Mouse (Mus musculus) v-Abl transformed pro-B cells (cell line): ENCODE data around the gene Dnmt3c.
"Not testable (repeated sequence)": the region's sequence is repeated elsewhere in the genome, so short reads cannot be mapped to it uniquely, and the experiment has no call there.

Experiments
- in situ Hi-C, 2 experiments: fragments of 400-800 bp; cut with MboI; formaldehyde crosslinking; loops; one replicate each; pipeline ENCODE4 v1.15.1; 2025; ENCODE audit not compliant: unreplicated experiment in 2 of 2

Gene Dnmt3c

GRCm38 (mm10) chr2:153696352-153696751 lies at the start of gene Dnmt3c:
Gene Dnmt3c, plus strand, starts transcription at chr2:153696652.
- in situ Hi-C loops: loop anchor here in 1 of 2 experiments (10.0 kb wide), 1 partner anchor 222 kb away; no protein-coding TSS in a partner anchor

GRCm38 (mm10) chr2:153648773-153649297 lies 47.6 kb upstream of the Dnmt3c start:
- in situ Hi-C loops: no loop called here

- in situ Hi-C loops: no loop called here
Measured at GRCm38 (mm10) chr2:153649298-153650013, 47.0 kb upstream of the Dnmt3c start, which contains the start of gene Dnmt3b. Gene Dnmt3b, plus strand, starts transcription at chr2:153649450.

GRCm38 (mm10) chr2:153650014-153650687 lies 46.3 kb upstream of the Dnmt3c start:
- in situ Hi-C loops: no loop called here

- in situ Hi-C loops: no loop called here
Measured at GRCm38 (mm10) chr2:153651681-153652080, 44.8 kb upstream of the Dnmt3c start.

GRCm38 (mm10) chr2:153657659-153658058 lies 38.8 kb upstream of the Dnmt3c start:
- in situ Hi-C loops: not testable (repeated sequence)

GRCm38 (mm10) chr2:153660616-153661015 lies 35.8 kb upstream of the Dnmt3c start:
- in situ Hi-C loops: loop anchor here in 1 of 2 experiments (10.0 kb wide), 1 partner anchor 264 kb away; no protein-coding TSS in a partner anchor

GRCm38 (mm10) chr2:153665401-153665800 lies 31.1 kb upstream of the Dnmt3c start:
- in situ Hi-C loops: loop anchor here (5.0 to 10.0 kb wide), 2 partner anchors 259 to 267 kb away; no protein-coding TSS in a partner anchor

GRCm38 (mm10) chr2:153668754-153669376 lies 27.6 kb upstream of the Dnmt3c start:
- in situ Hi-C loops: loop anchor here (5.0 to 10.0 kb wide), 2 partner anchors 256 to 263 kb away; no protein-coding TSS in a partner anchor

GRCm38 (mm10) chr2:153670111-153670510 lies 26.3 kb upstream of the Dnmt3c start:
- in situ Hi-C loops: no loop called here

- in situ Hi-C loops: no loop called here
Measured at GRCm38 (mm10) chr2:153672619-153673018, 23.8 kb upstream of the Dnmt3c start.

GRCm38 (mm10) chr2:153675364-153675763 lies 21.1 kb upstream of the Dnmt3c start:
- in situ Hi-C loops: not testable (repeated sequence)

GRCm38 (mm10) chr2:153676944-153677343 lies 19.5 kb upstream of the Dnmt3c start:
- in situ Hi-C loops: no loop called here

- in situ Hi-C loops: no loop called here
Measured at GRCm38 (mm10) chr2:153677550-153677949, 18.9 kb upstream of the Dnmt3c start.

- in situ Hi-C loops: no loop called here
Measured at GRCm38 (mm10) chr2:153679959-153680358, 16.5 kb upstream of the Dnmt3c start.

GRCm38 (mm10) chr2:153693413-153693812 lies 3.0 kb upstream of the Dnmt3c start:
- in situ Hi-C loops: loop anchor here in 1 of 2 experiments (10.0 kb wide), 1 partner anchor 219 kb away; no protein-coding TSS in a partner anchor

GRCm38 (mm10) chr2:153694462-153695085 lies 1.9 kb upstream of the Dnmt3c start:
- in situ Hi-C loops: loop anchor here in 1 of 2 experiments (10.0 kb wide), 1 partner anchor 220 kb away; no protein-coding TSS in a partner anchor

- in situ Hi-C loops: no loop called here
Measured at GRCm38 (mm10) chr2:153703389-153703788, 6.9 kb downstream of the Dnmt3c start.

GRCm38 (mm10) chr2:153710701-153711330 lies 14.4 kb downstream of the Dnmt3c start:
- in situ Hi-C loops: loop anchor here in 1 of 2 experiments (5.0 to 10.0 kb wide), 2 partner anchors 84 to 221 kb away; no protein-coding TSS in a partner anchor
